Comparison of ENCODE assay signal across 20 mouse cellular contexts in genomic region chr5:143933875-143934274, GRCm38 (mm10). TPM values are rescaled to one million over a fixed set of nuclear protein-coding genes. Genes with fewer than 3 reads are reported as not detected.
DNase-seq lines count a peak whose midpoint lies in the region; ATAC-seq and TF ChIP-seq lines count a peak whose summit lies in the region.
"Had no signal": no experiment of that assay in that cellular context is flagged by ENCODE, and none has a peak within 500 bp of the region (broad histone marks: within the 10 kb centered on the region; RNA-seq: fewer than 3 reads in every experiment).

No protein-coding gene starts in this region.

- DNase-seq in kidney, postnatal 0 days (ENCODE audit: low spot score): no peak
- no peak for DNase-seq in kidney, adult 18-20 months
- no peak for DNase-seq in midbrain, postnatal 0 days (ENCODE audit: low spot score)
- DNase-seq in midbrain, embryonic 14.5 days: no peak
- no peak for DNase-seq in stomach, postnatal 0 days (ENCODE audit: low spot score)
- no peak for DNase-seq in B cell, adult 2 months
- DNase-seq: adrenal gland, adult 8-10 months; cerebellum, adult 8-10 months; gastrocnemius, postnatal 25 days; kidney, postnatal 4 days; thymus, postnatal 14 days had no signal

- H3K4me1 ChIP-seq in kidney, postnatal 0 days (replicated peaks; ENCODE audit: insufficient read depth, low read length): no peaks in the 10 kb centered on the region
- no peaks in the 10 kb centered on the region; the same call in 1 of the 2 replicates for H3K4me1 ChIP-seq in midbrain, postnatal 0 days (ENCODE audit: insufficient read depth, low read length)
- no peaks in the 10 kb centered on the region for H3K4me1 ChIP-seq in midbrain, embryonic 14.5 days (ENCODE audit: control insufficient read depth, insufficient read depth, low read length)
- peaks cover 28% of the 10 kb centered on the region for H3K4me1 ChIP-seq in E14TG2a.4 (replicated peaks; ENCODE audit: low read depth, low read length)
- no peaks in the 10 kb centered on the region for H3K4me1 ChIP-seq in stomach, postnatal 0 days (replicated peaks; ENCODE audit: control insufficient read depth, insufficient read depth)
- H3K4me1 ChIP-seq: forebrain, embryonic 12.5 days; midbrain, embryonic 13.5 days; neural tube, embryonic 15.5 days had no signal

- 84% methylated on average over 1 of the region's 1 CpGs for WGBS in kidney, postnatal 0 days
- 87% methylated on average over 1 of the region's 1 CpGs for WGBS in midbrain, postnatal 0 days
- WGBS in midbrain, embryonic 14.5 days: 96% methylated on average over 1 of the region's 1 CpGs
- 50% methylated on average over 1 of the region's 1 CpGs for WGBS in stomach, postnatal 0 days

- no peak for ATAC-seq in kidney, postnatal 0 days (replicated peaks; ENCODE audit: low FRiP score, low read depth)
- ATAC-seq in midbrain, postnatal 0 days (ENCODE audit: low FRiP score): no peak
- ATAC-seq in midbrain, embryonic 14.5 days (ENCODE audit: low FRiP score, low TSS enrichment): no peak
- no peak for ATAC-seq in stomach, postnatal 0 days (ENCODE audit: low FRiP score, low TSS enrichment)
- ATAC-seq: midbrain, embryonic 13.5 days had no signal

- H3K4me3 ChIP-seq in kidney, postnatal 0 days (replicated peaks; ENCODE audit: low read depth, low read length): no peak overlapping the region
- no peak overlapping the region for H3K4me3 ChIP-seq in midbrain, postnatal 0 days (ENCODE audit: low read depth, low read length)
- H3K4me3 ChIP-seq in midbrain, embryonic 14.5 days (replicated peaks; ENCODE audit: low read depth, low read length): no peak overlapping the region
- no peak overlapping the region for H3K4me3 ChIP-seq in E14TG2a.4 (replicated peaks; ENCODE audit: low read length)
- H3K4me3 ChIP-seq in stomach, postnatal 0 days (ENCODE audit: low read depth, low read length): no peak overlapping the region
- H3K4me3 ChIP-seq: forebrain, embryonic 12.5 days; limb, embryonic 15.5 days; lung, embryonic 15.5 days; midbrain, embryonic 13.5 days; myocyte had no signal

- TF ChIP-seq CTCF in kidney, postnatal 0 days (IDR thresholded peaks at IDR 0.05; ENCODE audit: low read depth): peak; percentile 40; the same call in 1 of the 2 replicates
- peak; percentile 17; the same call in 1 of the 2 replicates for TF ChIP-seq CTCF in midbrain, postnatal 0 days (IDR thresholded peaks at IDR 0.05)
- peak; percentile 41 for TF ChIP-seq CTCF in E14TG2a.4 (conservative IDR thresholded peaks at IDR 0.05; ENCODE audit: low read length)
- TF ChIP-seq CTCF in stomach, postnatal 0 days (IDR thresholded peaks at IDR 0.05; ENCODE audit: low read depth): peak; percentile 41

- H3K27ac ChIP-seq in kidney, postnatal 0 days: no peak overlapping the region
- no peak overlapping the region for H3K27ac ChIP-seq in midbrain, postnatal 0 days (ENCODE audit: low read depth, low read length)
- no peak overlapping the region for H3K27ac ChIP-seq in midbrain, embryonic 14.5 days (replicated peaks; ENCODE audit: low read depth, low read length)
- H3K27ac ChIP-seq in stomach, postnatal 0 days (replicated peaks): no peak overlapping the region
- H3K27ac ChIP-seq: forebrain, embryonic 12.5 days; limb, embryonic 15.5 days; lung, embryonic 15.5 days; midbrain, embryonic 13.5 days; neural tube, embryonic 15.5 days had no signal

- H3K36me3 ChIP-seq in kidney, postnatal 0 days (ENCODE audit: insufficient read depth, low read length): peaks cover 18% of the 10 kb centered on the region; the same call in 1 of the 2 replicates
- peaks cover 24% of the 10 kb centered on the region for H3K36me3 ChIP-seq in midbrain, postnatal 0 days (ENCODE audit: insufficient read depth, low read length)
- peaks cover 33% of the 10 kb centered on the region for H3K36me3 ChIP-seq in midbrain, embryonic 14.5 days (ENCODE audit: control insufficient read depth, insufficient read depth, low read length)
- peaks cover 36% of the 10 kb centered on the region for H3K36me3 ChIP-seq in E14TG2a.4 (ENCODE audit: insufficient read depth, low read length)
- H3K36me3 ChIP-seq in stomach, postnatal 0 days (ENCODE audit: control insufficient read depth, insufficient read depth, low read length): no peaks in the 10 kb centered on the region; the same call in 1 of the 2 replicates

- H3K9me3 ChIP-seq in kidney, postnatal 0 days (replicated peaks; ENCODE audit: low read length): no peaks in the 10 kb centered on the region
- H3K9me3 ChIP-seq in midbrain, postnatal 0 days (ENCODE audit: low read length): no peaks in the 10 kb centered on the region
- H3K9me3 ChIP-seq in midbrain, embryonic 14.5 days (ENCODE audit: control insufficient read depth, low read length): no peaks in the 10 kb centered on the region
- H3K9me3 ChIP-seq in E14TG2a.4 (ENCODE audit: low read length): no peaks in the 10 kb centered on the region
- H3K9me3 ChIP-seq in stomach, postnatal 0 days (ENCODE audit: control insufficient read depth, low read length): no peaks in the 10 kb centered on the region
- H3K9me3 ChIP-seq: forebrain, embryonic 12.5 days; limb, embryonic 15.5 days; lung, embryonic 15.5 days; midbrain, embryonic 13.5 days; neural tube, embryonic 15.5 days had no signal

- H3K9ac ChIP-seq in kidney, postnatal 0 days (ENCODE audit: low read depth, low read length): no peak overlapping the region
- no peak overlapping the region for H3K9ac ChIP-seq in midbrain, postnatal 0 days (replicated peaks; ENCODE audit: low read length, poor library complexity, severe bottlenecking)
- no peak overlapping the region for H3K9ac ChIP-seq in midbrain, embryonic 14.5 days (replicated peaks; ENCODE audit: low read length)
- no peak overlapping the region for H3K9ac ChIP-seq in stomach, postnatal 0 days (ENCODE audit: low read length)
- H3K9ac ChIP-seq: forebrain, embryonic 12.5 days; limb, embryonic 15.5 days; lung, embryonic 15.5 days; midbrain, embryonic 13.5 days; neural tube, embryonic 15.5 days had no signal

- TF ChIP-seq EP300 in stomach, postnatal 0 days (optimal IDR thresholded peaks at IDR 0.05): no peak

- H3K4me2 ChIP-seq in kidney, postnatal 0 days (ENCODE audit: low read length): no peak overlapping the region
- no peak overlapping the region for H3K4me2 ChIP-seq in midbrain, postnatal 0 days (ENCODE audit: low read depth, low read length, poor library complexity, severe bottlenecking)
- no peak overlapping the region for H3K4me2 ChIP-seq in midbrain, embryonic 14.5 days (ENCODE audit: low read length)
- H3K4me2 ChIP-seq in stomach, postnatal 0 days (replicated peaks; ENCODE audit: low read depth): no peak overlapping the region
- H3K4me2 ChIP-seq: forebrain, embryonic 12.5 days; limb, embryonic 15.5 days; lung, embryonic 15.5 days; midbrain, embryonic 13.5 days had no signal

- H3K27me3 ChIP-seq in kidney, postnatal 0 days (ENCODE audit: insufficient read depth, low read length): no peaks in the 10 kb centered on the region
- no peaks in the 10 kb centered on the region for H3K27me3 ChIP-seq in midbrain, postnatal 0 days (ENCODE audit: insufficient read depth, low read length)
- no peaks in the 10 kb centered on the region for H3K27me3 ChIP-seq in midbrain, embryonic 14.5 days (ENCODE audit: control insufficient read depth, insufficient read depth, low read length)
- no peaks in the 10 kb centered on the region for H3K27me3 ChIP-seq in E14TG2a.4 (ENCODE audit: insufficient read depth, low read length)
- no peaks in the 10 kb centered on the region for H3K27me3 ChIP-seq in stomach, postnatal 0 days (ENCODE audit: control insufficient read depth, insufficient read depth, low read length)
- H3K27me3 ChIP-seq: forebrain, embryonic 12.5 days; limb, embryonic 15.5 days; lung, embryonic 15.5 days; midbrain, embryonic 13.5 days; neural tube, embryonic 15.5 days had no signal

RNA-seq across cellular contexts. Expression of gene Rsph10b, which starts 1.0 kb away (rescaled TPM):
- 1.7 and 1.8 TPM in 2 replicates for polyA plus RNA-seq in kidney, postnatal 0 days (2015; fragmentation: Nextera tagmentation; extraction: Ambion mirVana)
- 4.1 and 5.8 TPM in 2 replicates for total RNA-seq in midbrain, postnatal 0 days (2014; rRNA removed)
- 4.2 and 6.8 TPM in 2 replicates for polyA plus RNA-seq in midbrain, postnatal 0 days (2015; fragmentation: Nextera tagmentation; extraction: Ambion mirVana)
- polyA plus RNA-seq in midbrain, embryonic 14.5 days (2014; fragmentation: Nextera tagmentation; extraction: Ambion mirVana): 3.4 and 3.9 TPM in 2 replicates
- 0.19 and 0.27 TPM in 2 replicates for polyA plus RNA-seq in stomach, postnatal 0 days (2015; fragmentation: Nextera tagmentation; extraction: Ambion mirVana)
- polyA plus RNA-seq: myocyte had no signal

RNA-seq across cellular contexts. Expression of gene Gm42421, which starts 5.9 kb away (rescaled TPM):
- polyA plus RNA-seq in kidney, postnatal 0 days (2015; fragmentation: Nextera tagmentation; extraction: Ambion mirVana): 0.22 and 0.78 TPM in 2 replicates
- total RNA-seq in midbrain, postnatal 0 days (2014; rRNA removed): 0.76 TPM in 1 of 2 replicates, not detected in the other
- 1.1 and 2.4 TPM in 2 replicates for polyA plus RNA-seq in midbrain, postnatal 0 days (2015; fragmentation: Nextera tagmentation; extraction: Ambion mirVana)
- polyA plus RNA-seq in midbrain, embryonic 14.5 days (2014; fragmentation: Nextera tagmentation; extraction: Ambion mirVana): 1.5 and 1.9 TPM in 2 replicates
- 0.28 TPM in 1 of 2 replicates, not detected in the other for polyA plus RNA-seq in stomach, postnatal 0 days (2015; fragmentation: Nextera tagmentation; extraction: Ambion mirVana)
- total RNA-seq: gastrocnemius, postnatal 25 days had no signal

RNA-seq across cellular contexts. Expression of gene Pms2, which starts 24.1 kb away (rescaled TPM):
- 14.8 and 16.7 TPM in 2 replicates for polyA plus RNA-seq in kidney, postnatal 0 days (2015; fragmentation: Nextera tagmentation; extraction: Ambion mirVana)
- total RNA-seq in midbrain, postnatal 0 days (2014; rRNA removed): 14.0 and 20.2 TPM in 2 replicates
- 20.2 and 24.8 TPM in 2 replicates for polyA plus RNA-seq in midbrain, postnatal 0 days (2015; fragmentation: Nextera tagmentation; extraction: Ambion mirVana)
- 26.9 and 31.0 TPM in 2 replicates for polyA plus RNA-seq in midbrain, embryonic 14.5 days (2014; fragmentation: Nextera tagmentation; extraction: Ambion mirVana)
- polyA plus RNA-seq in stomach, postnatal 0 days (2015; fragmentation: Nextera tagmentation; extraction: Ambion mirVana): 8.0 and 8.9 TPM in 2 replicates

RNA-seq across cellular contexts. Expression of gene Aimp2, which starts 24.2 kb away (rescaled TPM):
- 76.6 and 81.9 TPM in 2 replicates for polyA plus RNA-seq in kidney, postnatal 0 days (2015; fragmentation: Nextera tagmentation; extraction: Ambion mirVana)
- 52.9 and 64.0 TPM in 2 replicates for total RNA-seq in midbrain, postnatal 0 days (2014; rRNA removed)
- 68.4 and 74.7 TPM in 2 replicates for polyA plus RNA-seq in midbrain, postnatal 0 days (2015; fragmentation: Nextera tagmentation; extraction: Ambion mirVana)
- 72.3 and 83.0 TPM in 2 replicates for polyA plus RNA-seq in midbrain, embryonic 14.5 days (2014; fragmentation: Nextera tagmentation; extraction: Ambion mirVana)
- polyA plus RNA-seq in stomach, postnatal 0 days (2015; fragmentation: Nextera tagmentation; extraction: Ambion mirVana): 65.6 and 69.4 TPM in 2 replicates

RNA-seq across cellular contexts. Expression of gene Ankrd61, which starts 36.4 kb away (rescaled TPM):
- 0.22 and 0.29 TPM in 2 replicates for polyA plus RNA-seq in kidney, postnatal 0 days (2015; fragmentation: Nextera tagmentation; extraction: Ambion mirVana)
- total RNA-seq in midbrain, postnatal 0 days (2014; rRNA removed): not detected in 2 replicates
- 0.21 and 0.26 TPM in 2 replicates for polyA plus RNA-seq in midbrain, postnatal 0 days (2015; fragmentation: Nextera tagmentation; extraction: Ambion mirVana)
- 0.61 and 0.93 TPM in 2 replicates for polyA plus RNA-seq in midbrain, embryonic 14.5 days (2014; fragmentation: Nextera tagmentation; extraction: Ambion mirVana)
- 0.08 TPM in 1 of 2 replicates, not detected in the other for polyA plus RNA-seq in stomach, postnatal 0 days (2015; fragmentation: Nextera tagmentation; extraction: Ambion mirVana)
- total RNA-seq: gastrocnemius, postnatal 25 days; heart, adult 8-10 months; left cerebral cortex, postnatal 36 days had no signal
